Mouse (Mus musculus) ovary, postnatal 36 days (tissue): ENCODE data around the gene Cd81.

Experiments
- DNase-seq: peaks from one replicate; pipeline ENCODE4 v3.0.0; 2022; ENCODE audit warnings: low spot score, mixed read lengths

Cd81 gene

DNA sequence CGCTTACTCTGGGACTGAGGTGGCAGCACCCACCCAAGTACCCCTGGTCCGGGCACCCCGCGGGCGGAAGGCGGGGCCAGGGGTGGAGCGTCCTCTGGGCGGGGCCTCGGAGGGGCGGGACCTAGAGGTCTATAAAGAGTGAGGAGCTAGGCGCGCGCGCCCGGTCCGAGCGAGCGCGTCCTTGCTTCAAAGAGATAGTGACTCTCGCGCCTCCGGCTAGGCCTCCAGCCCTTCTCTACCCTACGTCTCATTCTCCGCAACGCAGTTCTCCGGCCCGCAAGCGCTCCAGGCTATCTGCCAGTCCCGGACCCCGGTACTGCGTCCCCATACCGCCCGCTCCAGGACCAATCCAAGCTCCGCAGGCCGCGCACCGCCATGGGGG is at the start of gene Cd81:
Cd81 (plus strand) TSS at position 114 of the 382 bp plus-strand sequence.
- DNase-seq: peak; percentile 92

DNA sequence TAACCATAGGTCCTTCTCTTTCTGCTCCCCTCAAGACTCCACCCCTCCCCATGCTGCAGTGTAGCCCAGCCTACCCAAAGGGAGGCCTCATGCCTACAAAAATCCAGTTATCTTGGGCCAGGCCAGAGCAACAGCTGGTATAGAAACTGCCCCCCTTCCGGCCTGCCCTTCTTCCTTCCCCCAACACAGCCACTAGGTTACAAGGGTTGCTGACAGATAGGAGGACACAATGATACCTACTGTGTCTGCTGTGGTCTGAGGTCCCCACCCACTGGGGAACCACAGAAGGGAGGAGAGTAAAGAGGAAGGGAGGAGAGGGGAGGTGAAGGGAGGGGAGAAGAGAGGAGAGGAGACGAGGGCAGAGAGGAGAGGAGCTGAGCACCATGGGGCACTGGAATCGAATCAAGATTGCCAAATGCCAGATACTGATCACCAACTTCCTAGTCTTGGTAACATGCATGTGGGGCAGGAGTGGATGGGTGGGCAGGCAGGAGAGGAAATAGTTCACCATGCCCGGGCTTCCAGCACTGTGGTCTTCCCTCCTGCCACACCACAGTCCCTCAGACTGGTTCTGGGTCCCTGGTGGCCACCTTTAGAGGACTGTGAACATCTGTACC is 47.7 kb upstream of the Cd81 start, which contains the start of gene Tspan32:
Tspan32 (plus strand) TSS at position 320 of the 617 bp plus-strand sequence.
- DNase-seq: no peak

DNA sequence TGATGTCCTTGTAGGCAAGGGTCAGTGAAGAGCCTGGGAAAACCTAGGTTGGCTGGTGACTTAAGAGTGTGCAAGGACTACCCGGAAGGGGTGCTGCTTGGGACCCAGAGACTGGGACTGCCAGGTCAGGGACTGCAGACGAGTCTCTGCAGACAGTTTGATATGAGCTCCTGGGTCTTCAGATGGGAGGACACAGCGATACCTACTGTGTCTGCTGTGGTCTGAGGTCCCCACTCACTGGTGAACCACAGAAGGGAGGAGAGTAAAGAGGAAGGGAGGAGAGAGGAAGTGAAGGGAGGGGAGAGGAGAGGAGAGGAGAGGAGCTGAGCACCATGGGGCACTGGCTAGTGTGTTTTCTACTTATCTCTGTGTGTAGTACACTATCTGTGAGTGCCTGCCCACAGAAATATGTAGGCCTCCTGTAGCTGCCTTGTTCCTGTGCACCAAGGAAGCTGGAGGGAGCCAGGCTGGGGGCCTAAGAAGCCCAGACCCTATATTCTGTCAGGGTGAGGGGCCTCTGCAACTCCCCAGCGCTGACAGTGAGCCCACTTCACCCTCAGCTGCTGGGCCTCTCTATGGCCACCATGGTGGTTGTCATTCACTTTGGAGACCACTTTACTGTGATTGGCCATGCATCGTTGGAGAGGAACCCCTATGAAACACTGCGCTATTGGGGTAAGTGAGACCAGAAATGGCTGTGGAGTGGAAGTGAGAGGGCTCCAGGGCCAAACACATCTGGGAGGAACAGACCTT is 47.0 kb upstream of the Cd81 start:
- no peak for DNase-seq

DNA sequence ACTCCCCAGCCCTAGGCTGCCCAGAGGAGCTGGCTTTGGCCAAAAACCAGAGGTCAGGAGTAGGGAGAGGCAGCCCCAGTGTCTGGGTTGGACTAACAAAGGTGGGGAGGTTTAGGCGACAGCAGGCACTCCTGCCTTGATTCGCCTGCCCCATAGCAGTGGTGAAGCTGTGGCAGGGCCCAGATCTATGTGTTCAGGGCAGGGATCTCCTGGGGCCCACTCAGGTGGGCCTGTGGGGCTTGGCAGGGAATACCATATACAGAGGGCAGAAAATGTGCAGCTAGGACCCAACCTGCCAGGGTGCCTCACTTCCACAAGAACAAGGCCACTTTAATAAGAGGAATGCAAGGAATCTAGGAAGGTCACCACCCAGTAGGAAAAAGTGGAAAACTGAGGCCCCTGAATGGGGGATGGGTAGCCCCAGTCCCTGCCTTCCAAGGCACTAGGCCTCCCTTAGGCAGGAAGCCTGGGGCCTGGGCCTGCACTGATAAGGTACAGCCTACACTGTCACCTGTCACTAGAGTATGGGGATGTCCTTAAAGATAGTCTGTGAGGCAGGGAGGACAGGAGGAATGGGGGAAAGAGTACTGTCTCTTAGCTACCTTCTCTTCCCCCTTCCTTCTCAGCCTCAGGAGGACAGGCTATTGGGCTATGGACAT is 46.3 kb upstream of the Cd81 start:
- DNase-seq: no peak

DNA sequence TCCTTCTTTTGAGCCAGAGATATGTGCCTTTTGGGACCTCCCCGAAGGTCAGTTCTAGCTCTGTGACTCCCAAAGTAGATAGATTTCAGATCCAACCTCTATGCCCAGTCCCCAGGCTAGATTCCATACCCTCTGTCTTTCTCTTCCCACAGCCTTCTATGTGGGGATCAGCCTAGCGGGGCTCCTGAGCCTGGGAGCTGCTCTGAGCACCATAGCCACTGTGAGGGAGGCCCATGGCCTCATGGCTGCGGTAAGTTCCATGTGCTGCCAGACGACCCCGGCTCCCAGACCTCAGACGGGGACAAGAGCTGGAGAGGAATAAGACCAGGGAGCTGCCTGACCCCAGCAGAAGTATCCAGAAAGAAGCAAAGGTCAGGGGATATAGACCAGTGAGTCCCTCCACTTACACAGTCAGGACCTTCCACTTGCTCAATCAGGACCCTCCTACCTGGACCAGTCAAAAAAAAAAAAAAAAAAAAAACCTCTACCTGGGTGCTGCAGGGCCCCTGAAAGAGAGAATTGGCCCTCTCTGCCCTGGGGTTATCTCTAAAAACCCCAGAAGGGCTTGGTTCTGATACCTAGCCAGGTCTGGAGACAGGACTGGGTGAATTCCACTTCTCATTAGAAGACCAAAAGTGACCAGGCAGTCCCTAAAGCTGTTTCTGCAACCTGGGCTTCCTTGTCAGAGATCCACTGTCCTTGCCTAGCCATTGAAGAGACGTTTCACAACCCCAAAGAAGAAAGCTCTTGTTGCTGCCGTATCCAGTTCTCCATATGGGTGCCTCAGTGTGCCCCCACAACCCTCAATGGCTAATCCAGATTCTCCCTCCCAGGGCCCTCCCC is 45.6 kb upstream of the Cd81 start:
- DNase-seq: no peak

DNA sequence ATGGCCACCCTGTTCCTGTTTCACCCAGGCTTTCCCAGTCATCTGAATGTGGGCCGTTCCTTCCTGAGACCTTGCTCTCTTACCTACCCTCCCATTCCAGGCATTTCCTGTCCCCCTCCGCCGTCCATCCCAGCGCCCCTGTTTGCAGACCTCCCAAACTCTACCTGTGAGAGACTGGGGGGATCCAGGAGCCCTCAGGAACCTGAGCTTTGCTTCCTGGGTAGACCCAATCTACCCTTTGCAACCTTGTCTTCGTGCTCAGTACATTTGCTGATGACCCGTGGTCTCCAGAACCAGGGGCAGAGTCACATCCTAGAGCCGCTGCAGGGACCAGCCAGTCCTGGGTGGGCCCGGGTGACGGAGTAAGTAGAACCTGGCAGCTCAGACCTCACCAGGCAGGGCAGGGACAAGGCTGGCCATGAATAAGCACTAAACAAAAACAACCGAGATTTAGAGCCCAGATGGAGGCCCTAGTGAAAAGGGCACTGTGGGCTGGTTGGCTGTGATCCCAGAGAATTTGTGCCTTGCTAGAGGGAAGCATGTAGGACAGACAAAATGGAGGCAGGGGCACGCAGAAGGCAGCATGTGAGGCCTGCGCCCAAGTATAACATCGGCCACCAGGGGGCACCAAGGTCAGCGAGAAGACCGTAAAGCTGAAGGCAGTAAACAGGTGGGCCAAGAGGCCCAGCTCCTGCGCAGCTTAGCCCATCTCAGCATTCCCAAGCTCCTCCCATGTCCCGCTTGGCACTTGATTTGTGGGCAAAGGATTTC is 44.8 kb upstream of the Cd81 start:
- DNase-seq: peak; percentile 92

DNA sequence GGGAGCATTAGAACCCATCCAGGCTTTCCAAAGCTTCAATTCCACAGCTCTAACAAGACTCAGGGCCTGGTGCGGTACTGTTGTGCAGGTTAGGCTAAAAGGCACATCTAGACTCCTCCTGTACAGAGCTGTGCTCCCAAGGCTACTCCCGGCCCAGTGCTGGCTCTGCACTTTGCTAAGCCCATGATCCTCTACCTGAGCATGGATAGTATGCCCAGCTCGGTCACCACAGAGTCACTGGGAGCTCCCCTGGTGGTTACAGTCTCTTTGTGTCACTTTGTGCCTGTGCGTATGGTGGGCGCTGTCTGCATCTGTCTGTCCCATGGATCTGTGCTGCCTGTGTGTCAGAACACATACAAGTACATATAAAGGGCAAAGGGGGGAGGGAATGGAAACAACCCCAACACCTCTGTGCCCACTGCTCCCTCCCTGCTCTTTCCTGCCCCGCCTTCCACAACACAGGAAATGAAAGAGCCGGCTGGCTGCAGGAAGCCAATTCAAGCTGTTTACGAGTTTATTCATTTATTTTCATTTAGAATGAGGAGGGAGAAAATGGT is 44.1 kb upstream of the Cd81 start:
- DNase-seq: peak; percentile 45

DNA sequence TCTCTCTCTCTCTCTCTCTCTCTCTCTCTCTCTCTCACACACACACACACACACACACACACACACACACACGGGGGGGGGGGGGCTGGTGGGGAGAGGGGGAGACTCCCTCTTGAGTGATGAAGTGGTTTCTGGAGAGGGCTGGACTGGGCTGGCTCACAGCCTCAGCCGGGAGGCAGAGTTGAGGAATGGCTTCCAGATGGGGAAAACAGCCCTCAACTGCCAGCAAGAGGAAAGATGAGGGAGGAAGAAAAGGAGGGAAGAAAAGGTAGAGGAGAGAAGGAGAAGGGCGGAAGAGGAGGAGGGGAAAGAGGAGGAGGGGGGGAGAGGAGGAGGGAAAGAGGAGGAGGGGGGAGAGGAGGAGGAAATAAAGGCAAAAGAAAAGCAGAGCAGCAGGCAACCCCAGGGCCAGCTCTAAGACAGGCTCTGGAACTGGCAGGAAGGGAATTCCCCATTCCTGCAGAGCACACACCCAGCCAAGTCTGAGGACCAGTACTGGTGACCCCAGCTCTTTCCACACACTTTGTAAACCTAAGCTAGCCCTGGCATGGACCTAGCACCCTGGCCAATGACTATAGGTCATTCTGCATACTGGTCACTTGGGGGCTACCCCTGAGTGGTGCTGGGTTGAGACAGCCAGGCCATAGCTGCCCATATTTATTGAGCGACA is 43.4 kb upstream of the Cd81 start:
- DNase-seq: no peak

DNA sequence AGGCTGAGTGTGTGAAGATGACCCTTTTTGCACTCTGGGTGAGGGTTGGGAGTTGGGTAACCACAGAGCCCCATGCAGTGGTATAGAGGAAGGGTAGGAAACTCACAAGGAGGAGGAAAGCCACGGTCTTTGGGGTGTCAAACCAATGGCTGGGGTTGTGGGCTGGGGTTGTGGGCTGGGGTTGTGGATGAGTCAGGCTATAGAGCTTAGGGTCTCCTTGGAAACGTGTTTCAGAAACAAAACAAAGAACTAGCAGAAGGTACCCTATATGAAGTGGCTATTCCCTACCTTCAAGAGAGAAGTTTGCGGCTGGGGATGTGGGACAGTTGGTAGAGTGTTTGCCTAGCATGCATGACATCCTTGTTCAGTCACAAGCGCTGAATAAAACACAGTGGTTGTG is 42.5 kb upstream of the Cd81 start:
- DNase-seq: no peak

DNA sequence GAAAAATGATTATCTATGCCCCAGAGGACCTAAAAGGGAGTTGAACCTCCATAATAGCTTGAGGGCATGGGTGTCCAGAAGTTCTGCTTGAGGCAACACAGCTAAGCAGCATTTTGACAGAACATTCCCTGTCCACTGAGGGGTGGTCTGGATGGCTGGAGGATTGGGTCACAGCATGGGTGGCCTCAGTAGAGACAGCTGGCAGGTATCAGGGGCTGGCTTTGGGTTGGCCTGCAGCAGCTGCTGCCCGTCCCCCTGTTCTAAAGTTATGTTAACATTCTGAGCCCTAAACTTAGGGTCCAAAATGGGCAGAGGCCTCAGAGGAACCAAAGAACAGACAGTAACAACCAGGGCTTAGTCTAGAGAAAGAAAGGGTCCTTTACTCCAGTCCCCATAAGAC is 41.3 kb upstream of the Cd81 start:
- DNase-seq: no peak

DNA sequence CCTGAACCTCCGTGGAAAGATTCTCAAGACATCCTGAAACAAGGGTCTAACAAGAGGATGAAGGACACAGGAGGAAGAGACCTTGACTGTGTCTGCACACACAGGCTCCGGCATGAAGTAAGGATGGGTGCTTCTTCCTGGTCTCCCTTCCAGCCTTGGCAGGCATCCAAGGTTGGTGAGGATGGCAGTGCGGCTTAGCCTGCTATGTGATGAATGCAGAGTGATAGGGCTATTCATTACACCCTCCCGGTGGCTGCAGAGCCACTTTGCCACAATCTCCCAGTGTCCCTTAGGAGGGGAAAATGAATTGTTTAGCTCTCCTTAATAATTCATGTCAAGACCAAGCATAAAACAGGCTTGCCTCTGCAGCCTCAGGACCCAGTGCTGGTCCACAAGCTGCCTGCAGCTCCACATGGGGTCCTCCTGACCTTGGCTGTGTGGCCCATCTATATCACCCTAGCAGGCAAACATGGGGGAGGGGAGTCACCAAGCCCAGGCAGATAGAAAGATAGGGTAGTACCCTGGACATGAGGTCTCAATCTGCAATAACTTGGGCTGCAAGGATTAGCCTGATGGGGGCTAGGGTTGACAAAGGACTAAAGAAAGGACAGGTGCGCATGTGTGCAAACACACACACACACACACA is 40.2 kb upstream of the Cd81 start:
- DNase-seq: peak; percentile 72

DNA sequence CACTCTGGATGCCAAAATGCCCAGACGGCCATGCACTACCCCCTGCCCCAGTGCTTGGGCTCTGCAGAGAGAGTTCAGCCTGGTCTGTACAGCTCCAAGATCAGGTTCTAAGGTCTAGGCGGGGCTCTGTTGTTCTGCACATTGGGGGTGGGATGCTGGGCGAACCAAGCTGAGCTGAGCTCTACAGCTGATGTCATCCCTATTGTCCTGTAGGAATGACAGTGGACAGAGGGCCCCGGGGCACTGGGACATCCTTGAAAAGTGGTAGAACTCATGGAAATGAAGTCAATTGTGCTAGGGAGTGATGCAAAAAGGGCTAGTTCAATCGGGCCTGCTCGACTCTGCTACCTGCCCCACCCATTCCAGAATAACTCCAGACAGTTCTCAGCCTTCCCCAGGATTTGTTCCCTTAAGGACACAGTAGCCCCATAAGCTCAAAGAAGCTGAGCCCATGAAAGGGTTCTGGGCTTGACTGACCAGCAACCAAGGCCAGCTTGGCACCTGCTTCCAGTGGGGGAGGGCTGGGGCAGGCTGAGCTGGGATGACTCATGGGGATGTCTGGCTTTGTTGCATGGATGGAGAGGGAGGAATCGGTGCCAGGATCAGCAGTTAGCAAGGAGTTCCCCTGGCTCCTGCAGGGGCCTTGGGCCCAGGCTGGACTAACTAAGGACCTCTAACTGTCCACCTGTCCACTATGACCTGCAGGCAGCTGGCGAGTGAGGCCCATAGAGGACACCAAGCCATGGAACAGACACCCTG is 38.9 kb upstream of the Cd81 start:
- DNase-seq: peak; percentile 73

DNA sequence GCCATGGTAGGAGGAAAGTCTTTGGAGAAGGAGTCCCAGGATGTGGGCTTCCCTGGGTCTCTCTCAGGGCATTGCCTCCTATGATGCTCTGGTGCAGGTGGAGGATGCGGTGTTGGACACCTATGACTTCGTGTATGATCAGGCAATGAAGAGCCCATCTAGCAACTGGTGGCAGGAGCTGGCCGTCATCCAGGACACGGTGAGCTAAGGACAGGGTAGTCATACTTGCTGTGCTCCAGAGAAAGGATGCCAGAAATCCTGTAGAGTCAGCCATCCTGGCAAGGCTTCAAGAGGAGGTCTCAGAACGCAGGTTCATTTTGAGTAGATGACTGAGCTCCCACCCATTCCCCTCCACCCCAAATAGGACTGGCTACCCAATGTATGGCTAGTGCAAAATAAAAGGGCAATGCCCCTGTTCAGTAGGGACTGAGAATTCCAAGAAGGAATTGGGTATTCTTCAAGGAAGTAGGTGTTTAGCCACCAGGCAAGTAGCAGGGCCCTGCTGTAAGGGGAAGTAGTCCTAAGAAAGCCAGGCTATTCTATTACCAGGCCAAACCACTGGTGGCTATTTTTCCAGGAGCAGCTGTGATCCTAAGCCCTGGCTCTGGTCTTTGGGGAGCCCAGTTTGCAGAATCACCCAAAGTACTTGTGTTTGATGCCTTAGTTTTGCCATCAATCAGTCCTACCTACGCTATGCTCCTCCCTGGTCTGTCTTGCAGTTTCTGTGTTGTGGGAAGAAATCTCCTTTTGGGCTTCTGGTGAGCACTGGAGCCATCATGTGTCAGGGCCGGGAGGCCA is 37.5 kb upstream of the Cd81 start:
- no peak for DNase-seq

DNA sequence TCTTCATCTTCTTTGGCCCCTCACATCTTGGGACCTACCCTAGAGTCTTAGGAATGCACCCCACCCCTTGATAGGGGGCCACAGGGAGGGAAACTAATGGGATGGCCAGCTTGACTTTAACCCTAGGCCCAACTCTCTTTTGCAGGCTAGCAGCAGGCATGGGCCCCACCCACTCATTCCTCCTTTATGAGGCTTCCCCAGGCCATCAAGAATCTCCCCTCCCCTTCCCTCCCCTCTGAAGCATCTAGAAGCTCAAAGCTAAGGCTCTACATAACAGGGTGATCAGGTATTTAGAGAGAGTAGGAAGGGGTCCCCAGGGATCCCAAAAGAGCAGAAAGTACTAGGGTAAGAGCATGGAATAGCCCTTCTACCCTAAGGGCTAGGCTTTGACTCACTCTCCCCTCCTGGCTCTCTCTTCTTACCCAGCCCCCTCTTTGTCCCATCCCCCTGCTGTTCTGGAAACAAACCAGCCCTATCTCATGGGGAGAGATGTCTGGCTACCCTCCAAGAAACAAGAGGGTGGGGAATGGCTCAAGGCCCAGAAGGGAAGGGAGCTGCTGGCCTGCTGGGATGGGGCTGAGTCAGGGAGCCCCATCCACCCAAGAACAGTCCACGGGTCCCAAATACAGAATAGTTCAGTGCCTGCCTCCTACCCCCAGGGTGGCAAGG is 36.6 kb upstream of the Cd81 start:
- peak; percentile 76 for DNase-seq

DNA sequence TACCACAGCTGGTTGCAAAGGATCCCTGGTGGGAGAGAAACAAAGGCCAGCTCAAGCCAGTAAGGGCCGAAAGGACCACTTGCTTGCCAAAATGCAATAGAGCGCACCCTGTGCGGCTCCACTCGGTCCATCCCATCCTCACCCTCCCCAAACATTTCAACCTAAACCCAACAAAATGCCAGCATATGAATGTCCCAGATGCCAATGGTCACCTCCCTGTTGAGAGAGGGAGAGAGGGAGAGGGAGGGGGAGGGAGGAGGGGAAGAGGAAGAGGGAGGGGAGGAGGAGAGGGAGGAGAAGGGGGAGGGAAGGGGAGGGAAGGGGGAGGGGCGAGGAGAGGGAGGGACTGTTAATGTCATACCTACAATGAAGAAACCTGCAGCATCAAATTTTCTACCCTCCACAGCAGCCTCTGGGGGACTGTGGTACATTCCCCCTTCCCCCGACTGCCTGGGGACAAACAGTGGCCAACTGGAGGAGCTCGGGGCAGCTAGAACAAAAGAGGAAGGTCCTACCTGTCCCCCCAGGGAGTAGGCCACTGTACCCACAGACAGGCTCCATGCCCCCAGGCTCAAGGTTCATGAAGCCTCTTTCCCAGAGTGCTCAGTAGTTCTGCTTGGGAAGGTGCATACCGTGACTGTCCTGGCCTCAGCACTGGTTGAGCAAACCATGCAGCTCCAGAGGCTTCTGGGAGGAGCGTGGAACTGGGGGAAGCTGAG is 36.0 kb upstream of the Cd81 start:
- no peak for DNase-seq

DNA sequence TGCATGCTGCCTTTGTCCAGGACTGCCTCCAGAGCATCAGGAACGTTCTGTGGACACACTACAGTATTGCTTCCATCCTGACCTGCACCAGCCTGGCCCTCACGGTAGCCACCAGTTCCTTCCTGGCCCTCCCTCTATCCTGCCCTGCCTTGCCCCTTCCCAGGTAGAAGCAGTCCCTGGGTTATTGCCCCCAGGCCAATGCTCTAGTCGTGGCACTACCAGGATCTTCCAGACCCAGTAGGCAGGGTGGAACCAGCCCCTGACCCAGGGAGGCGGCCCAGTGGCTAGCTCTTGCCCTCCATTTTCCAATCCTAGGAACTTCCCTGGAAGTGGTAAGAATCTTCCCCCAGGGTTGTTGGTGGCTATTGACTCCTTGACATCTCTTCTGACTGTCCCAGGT is 35.4 kb upstream of the Cd81 start:
- no peak for DNase-seq

DNA sequence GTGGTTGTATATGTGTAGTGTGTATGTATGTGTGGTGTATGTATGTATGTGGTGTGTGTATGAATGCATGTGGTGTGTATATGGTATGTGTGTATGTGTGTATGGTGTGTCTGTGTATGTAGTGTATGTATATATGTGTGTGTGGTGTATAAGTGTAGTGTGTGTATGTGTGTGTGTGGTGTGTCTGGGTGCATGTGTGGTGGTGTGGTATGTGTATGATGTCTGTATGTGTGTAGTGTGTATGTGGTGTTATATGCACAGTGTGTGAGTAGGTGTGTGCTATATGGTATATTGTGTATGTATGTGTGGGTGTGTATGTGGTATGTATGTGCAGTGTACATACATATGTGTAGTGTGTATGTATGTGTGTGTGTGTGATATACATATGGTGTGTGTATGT is 32.5 kb upstream of the Cd81 start:
- no peak for DNase-seq
